Mouse (Mus musculus): ENCODE results near the gene Ttl. TPM values are rescaled to one million over a fixed set of nuclear protein-coding genes. Genes with fewer than 3 reads are reported as not detected.

Gene Ttl
- total and polyA plus RNA-seq, 2 experiments from 2014 or later = 5.6 to 9.4 TPM

DNA sequence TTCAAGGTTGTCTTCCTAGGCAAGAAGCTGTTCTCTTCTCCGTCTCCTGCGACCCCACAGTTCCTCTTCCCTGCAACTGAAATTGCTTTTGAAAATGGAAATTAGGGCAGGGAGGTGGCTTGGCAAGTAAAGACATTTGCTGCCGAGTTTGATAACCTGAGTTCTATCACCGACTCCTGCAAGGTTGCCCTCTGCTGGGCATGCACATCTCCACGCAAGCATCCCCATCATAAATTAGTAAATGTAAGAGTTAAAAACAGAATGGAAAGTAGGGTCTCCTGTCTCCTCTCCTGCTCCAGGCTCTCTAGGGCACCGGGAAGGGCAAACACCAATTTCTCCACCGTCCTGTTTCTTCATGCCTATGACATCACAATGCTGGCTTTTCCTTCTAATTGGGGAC is 66.5 kb downstream of the Ttl start:
- TF ChIP-seq EP300 (IDR thresholded peaks at IDR 0.05; ENCODE audit: low read depth) (no peak), CTCF (IDR thresholded peaks at IDR 0.05; ENCODE audit: low read depth) (0 out of 2 replicates have a peak, but pooled peaks have one; percentile 10)
- Histone ChIP-seq H3K9me3 (replicated peaks; ENCODE audit: control insufficient read depth, low read length) (no peaks in the 10 kb centered on the region), H3K36me3 (replicated peaks; ENCODE audit: control insufficient read depth, insufficient read depth, low read length) (peaks cover 11% of the 10 kb centered on the region), H3K4me2 (ENCODE audit: low read depth, low read length) (no peak overlapping the region), H3K9ac (replicated peaks; ENCODE audit: low read depth, low read length) (no peak overlapping the region), H3K4me1 (ENCODE audit: control insufficient read depth, insufficient read depth) (peaks cover 10% of the 10 kb centered on the region), H3K27ac (ENCODE audit: low read depth) (no peak overlapping the region), H3K27me3 (ENCODE audit: control insufficient read depth, insufficient read depth, low read length) (no peaks in the 10 kb centered on the region), H3K4me3 (ENCODE audit: low read depth, low read length) (no peak overlapping the region)
- WGBS = 90% methylated on average over 7 of the region's 7 CpGs
- DNase-seq (ENCODE audit: low spot score) = no peak
- no peak for ATAC-seq (ENCODE audit: insufficient read depth, low read depth)

DNA sequence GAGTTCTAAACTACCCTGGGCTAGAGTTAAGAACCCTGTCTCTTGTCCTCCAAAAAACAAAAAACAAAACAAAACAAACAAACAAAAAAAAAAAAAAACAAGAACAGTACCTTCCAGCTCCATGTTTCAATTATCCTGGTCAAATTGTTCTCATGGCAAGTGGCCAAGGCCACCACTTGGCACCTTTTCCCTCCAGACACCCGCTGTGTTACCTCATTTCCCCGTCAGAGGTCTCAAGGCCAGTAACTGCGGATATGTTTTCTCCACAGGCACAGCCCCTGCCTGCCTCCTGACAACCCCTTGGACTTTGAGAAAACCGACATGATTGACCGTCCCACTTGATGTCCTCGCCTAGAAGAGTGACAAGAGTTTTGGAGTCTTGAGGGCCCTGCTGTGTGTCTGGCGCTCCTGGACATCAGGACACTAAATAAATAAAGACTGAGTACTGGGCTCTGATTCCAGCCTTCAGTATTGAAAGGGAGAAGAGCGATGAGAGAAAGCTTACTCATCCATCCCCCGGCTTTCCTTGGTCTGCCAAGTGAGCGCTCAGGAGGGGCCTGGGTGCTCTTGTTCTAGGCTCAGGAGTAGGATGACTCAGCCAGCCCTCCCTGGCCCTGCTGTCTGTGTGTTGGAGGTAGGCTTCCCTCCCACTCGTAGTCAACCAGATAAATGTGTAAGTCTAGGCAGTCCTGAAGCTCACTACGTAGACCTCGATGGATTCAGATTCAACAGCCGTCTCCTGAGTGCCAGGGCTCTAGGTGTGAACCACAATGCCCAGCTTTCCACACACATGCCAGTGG is 67.5 kb downstream of the Ttl start:
- ATAC-seq (ENCODE audit: insufficient read depth, low read depth) = no peak
- Histone ChIP-seq H3K4me3 (ENCODE audit: low read depth, low read length) (no peak overlapping the region), H3K27ac (ENCODE audit: low read depth) (no peak overlapping the region), H3K36me3 (replicated peaks; ENCODE audit: control insufficient read depth, insufficient read depth, low read length) (peaks cover 11% of the 10 kb centered on the region), H3K27me3 (ENCODE audit: control insufficient read depth, insufficient read depth, low read length) (no peaks in the 10 kb centered on the region), H3K9ac (replicated peaks; ENCODE audit: low read depth, low read length) (no peak overlapping the region), H3K9me3 (replicated peaks; ENCODE audit: control insufficient read depth, low read length) (no peaks in the 10 kb centered on the region), H3K4me1 (ENCODE audit: control insufficient read depth, insufficient read depth) (peaks cover 10% of the 10 kb centered on the region), H3K4me2 (ENCODE audit: low read depth, low read length) (no peak overlapping the region)
- DNase-seq (ENCODE audit: low spot score) = no peak
- TF ChIP-seq CTCF (IDR thresholded peaks at IDR 0.05; ENCODE audit: low read depth) (no peak), EP300 (IDR thresholded peaks at IDR 0.05; ENCODE audit: low read depth) (no peak)
- WGBS = 96% methylated on average over 14 of the region's 14 CpGs

- 82% methylated on average over 10 of the region's 10 CpGs for WGBS
- Histone ChIP-seq H3K27me3 (ENCODE audit: control insufficient read depth, insufficient read depth, low read length) (no peaks in the 10 kb centered on the region), H3K4me3 (ENCODE audit: low read depth, low read length) (no peak overlapping the region), H3K36me3 (replicated peaks; ENCODE audit: control insufficient read depth, insufficient read depth, low read length) (no peaks in the 10 kb centered on the region), H3K9ac (replicated peaks; ENCODE audit: low read depth, low read length) (no peak overlapping the region), H3K4me2 (ENCODE audit: low read depth, low read length) (no peak overlapping the region), H3K9me3 (replicated peaks; ENCODE audit: control insufficient read depth, low read length) (no peaks in the 10 kb centered on the region), H3K27ac (ENCODE audit: low read depth) (no peak overlapping the region), H3K4me1 (ENCODE audit: control insufficient read depth, insufficient read depth) (no peaks in the 10 kb centered on the region)
- DNase-seq (ENCODE audit: low spot score) (no peak), ATAC-seq (ENCODE audit: insufficient read depth, low read depth) (no peak)
- no peak for TF ChIP-seq EP300 (IDR thresholded peaks at IDR 0.05; ENCODE audit: low read depth)
- TF ChIP-seq CTCF (IDR thresholded peaks at IDR 0.05; ENCODE audit: low read depth) = no peak
Measured at GRCm38 (mm10) chr2:129139906-129140305, 74.2 kb downstream of the Ttl start.

Other genes with a start within 250 kb of the Ttl start
- gene Tmem87b, start 247.8 kb upstream of the Ttl start, total RNA-seq (2014; rRNA removed; ENCODE audit: low replicate concordance) = 23.7 and 27.9 TPM in 2 replicates
- 25.8 and 29.5 TPM in 2 replicates for gene Tmem87b, start 247.8 kb upstream of the Ttl start, polyA plus RNA-seq (2015; fragmentation: Nextera tagmentation; extraction: Ambion mirVana)
- 0.93 TPM in 1 of 2 replicates, not detected in the other for gene Fbln7, start 203.0 kb upstream of the Ttl start, total RNA-seq (2014; rRNA removed; ENCODE audit: low replicate concordance)
- 0.42 and 0.62 TPM in 2 replicates for gene Fbln7, start 203.0 kb upstream of the Ttl start, polyA plus RNA-seq (2015; fragmentation: Nextera tagmentation; extraction: Ambion mirVana)
- 1.4 TPM in 1 of 2 replicates, not detected in the other for gene Zc3h8, start 121.9 kb upstream of the Ttl start, total RNA-seq (2014; rRNA removed; ENCODE audit: low replicate concordance)
- 6.8 and 7.3 TPM in 2 replicates for gene Zc3h8, start 121.9 kb upstream of the Ttl start, polyA plus RNA-seq (2015; fragmentation: Nextera tagmentation; extraction: Ambion mirVana)
- 1.7 and 1.8 TPM in 2 replicates for gene Zc3h6, start 98.5 kb upstream of the Ttl start, total RNA-seq (2014; rRNA removed; ENCODE audit: low replicate concordance)
- gene Zc3h6, start 98.5 kb upstream of the Ttl start, polyA plus RNA-seq (2015; fragmentation: Nextera tagmentation; extraction: Ambion mirVana) = 3.0 and 3.2 TPM in 2 replicates
- 7.7 and 31.0 TPM in 2 replicates for gene Gm10762, start 98.2 kb upstream of the Ttl start, total RNA-seq (2014; rRNA removed; ENCODE audit: low replicate concordance)
- 15.0 and 19.0 TPM in 2 replicates for gene Gm10762, start 98.2 kb upstream of the Ttl start, polyA plus RNA-seq (2015; fragmentation: Nextera tagmentation; extraction: Ambion mirVana)
- gene Vinac1, start 17.8 kb upstream of the Ttl start, total RNA-seq (2014; rRNA removed; ENCODE audit: low replicate concordance) = 0.54 TPM in 1 of 2 replicates, not detected in the other
- gene Vinac1, start 17.8 kb upstream of the Ttl start, polyA plus RNA-seq (2015; fragmentation: Nextera tagmentation; extraction: Ambion mirVana) = 0.03 TPM in 1 of 2 replicates, not detected in the other
- 13.6 and 15.8 TPM in 2 replicates for gene Polr1b, start 35.1 kb downstream of the Ttl start, total RNA-seq (2014; rRNA removed; ENCODE audit: low replicate concordance)
- 6.8 and 7.6 TPM in 2 replicates for gene Polr1b, start 35.1 kb downstream of the Ttl start, polyA plus RNA-seq (2015; fragmentation: Nextera tagmentation; extraction: Ambion mirVana)
- 9.9 and 19.4 TPM in 2 replicates for gene Chchd5, start 63.8 kb downstream of the Ttl start, total RNA-seq (2014; rRNA removed; ENCODE audit: low replicate concordance)
- gene Chchd5, start 63.8 kb downstream of the Ttl start, polyA plus RNA-seq (2015; fragmentation: Nextera tagmentation; extraction: Ambion mirVana) = 17.6 and 19.9 TPM in 2 replicates
- 37.1 and 46.8 TPM in 2 replicates for gene Slc20a1, start 132.8 kb downstream of the Ttl start, total RNA-seq (2014; rRNA removed; ENCODE audit: low replicate concordance)
- 7.0 and 8.7 TPM in 2 replicates for gene Slc20a1, start 132.8 kb downstream of the Ttl start, polyA plus RNA-seq (2015; fragmentation: Nextera tagmentation; extraction: Ambion mirVana)
- 16.2 and 28.9 TPM in 2 replicates for gene Ckap2l, start 231.3 kb downstream of the Ttl start, total RNA-seq (2014; rRNA removed; ENCODE audit: low replicate concordance)
- gene Ckap2l, start 231.3 kb downstream of the Ttl start, polyA plus RNA-seq (2015; fragmentation: Nextera tagmentation; extraction: Ambion mirVana) = 12.3 and 12.6 TPM in 2 replicates
- gene Il1a, start 244.0 kb downstream of the Ttl start, total RNA-seq (2014; rRNA removed; ENCODE audit: low replicate concordance) = 1.4 TPM in 1 of 2 replicates, not detected in the other
- gene Il1a, start 244.0 kb downstream of the Ttl start, polyA plus RNA-seq (2015; fragmentation: Nextera tagmentation; extraction: Ambion mirVana) = 0.12 and 0.30 TPM in 2 replicates

All from heart, postnatal 0 days (tissue).